Mouse (Mus musculus) liver, adult 2 months (tissue): ENCODE measurements around the gene Ankrd2.

Experiments used
- CTCF ChIP-seq: fragments of 200-500 bp; IDR thresholded peaks from 2 replicates; pipeline ENCODE4 v1.5.1; 2011; ENCODE audit warnings: low read depth, low read length, control low read depth
- POLR2A ChIP-seq: fragments of 200-500 bp; IDR thresholded peaks from 2 replicates; pipeline ENCODE4 v1.6.1; 2011; ENCODE audit warnings: low read length, control low read depth; ENCODE audit not compliant: insufficient read depth; ENCODE audit errors: extremely low read depth

- no peak for TF ChIP-seq CTCF
- no peak for TF ChIP-seq POLR2A
Measured at GRCm38 (mm10) chr19:42089103-42089747, 53.4 kb downstream of the Ankrd2 start.
